Mouse (Mus musculus) left cerebral cortex, postnatal 14 days (tissue): ENCODE results near the gene Def8. TPM values are rescaled to one million over a fixed set of nuclear protein-coding genes. Genes with fewer than 3 reads are reported as not detected.
"Not testable (repeated sequence)": the region's sequence is repeated elsewhere in the genome, so short reads cannot be mapped to it uniquely, and the experiment has no call there.

Source experiments
- DNase-seq, 2 experiments: peaks; one replicate each; pipeline ENCODE4 v3.0.0; 2021 to 2022; ENCODE audit warnings: low spot score in 2 of 2, mixed read lengths in 1 of 2
- intact Hi-C: fragments of 180-260 bp; cut with DNase I; formaldehyde crosslinking; loops from one replicate; pipeline ENCODE4 v1.15.1; 2025
- total RNA-seq, 2 experiments: library from RNA; stranded (reverse); gene quantifications; 2 replicates each; pipeline ENCODE4 v1.2.3; 2021

The Def8 gene
- total RNA-seq, 2 experiments from 2014 or later, result 76.1 to 76.7 TPM

DNA sequence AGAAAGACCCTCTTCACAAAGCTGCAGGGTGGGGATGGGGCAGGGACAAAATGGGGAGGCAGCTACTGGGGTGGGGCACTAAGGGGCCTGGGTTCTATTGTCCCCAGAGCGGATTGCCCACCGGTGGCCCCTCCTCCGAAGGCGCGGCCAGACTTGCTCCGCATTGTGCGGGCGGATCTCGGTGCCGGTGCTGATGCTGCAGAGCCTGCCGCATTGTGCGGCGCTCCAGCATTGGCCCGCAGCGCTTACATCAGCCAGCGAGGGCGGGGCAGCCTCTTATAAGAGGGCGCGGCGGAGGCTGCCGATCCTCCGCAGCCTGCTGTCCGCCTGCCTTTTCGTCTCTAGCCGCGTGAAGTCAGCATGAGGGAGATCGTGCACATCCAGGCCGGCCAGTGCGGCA is 12.1 kb upstream of the Def8 start, which contains the start of gene Tubb3:
Gene Tubb3, plus strand, starts transcription at position 179 of the 400 bp plus-strand sequence.
- intact Hi-C loops, result no loop called here
- DNase-seq, result peak; percentile 93 to 94

GRCm38 (mm10) chr8:123411781-123412327 is 11.5 kb upstream of the Def8 start:
- intact Hi-C loops, result no loop called here
- peak in 1 of 2 experiments; percentile 67 for DNase-seq

GRCm38 (mm10) chr8:123412560-123413170 is 10.7 kb upstream of the Def8 start:
- intact Hi-C loops, result no loop called here
- DNase-seq, result peak; percentile 84 to 95

- intact Hi-C loops, result no loop called here
- DNase-seq, result no peak
Measured at GRCm38 (mm10) chr8:123414255-123414654, 9.1 kb upstream of the Def8 start.

GRCm38 (mm10) chr8:123414997-123415696 is 8.2 kb upstream of the Def8 start:
- intact Hi-C loops, result not testable (repeated sequence)

GRCm38 (mm10) chr8:123415967-123416943 is 7.1 kb upstream of the Def8 start:
- intact Hi-C loops, result no loop called here
- no peak for DNase-seq

More at GRCm38 (mm10) chr8:123414997-123415696, 8.2 kb upstream of the Def8 start:
- DNase-seq, result not testable (repeated sequence)

DNA sequence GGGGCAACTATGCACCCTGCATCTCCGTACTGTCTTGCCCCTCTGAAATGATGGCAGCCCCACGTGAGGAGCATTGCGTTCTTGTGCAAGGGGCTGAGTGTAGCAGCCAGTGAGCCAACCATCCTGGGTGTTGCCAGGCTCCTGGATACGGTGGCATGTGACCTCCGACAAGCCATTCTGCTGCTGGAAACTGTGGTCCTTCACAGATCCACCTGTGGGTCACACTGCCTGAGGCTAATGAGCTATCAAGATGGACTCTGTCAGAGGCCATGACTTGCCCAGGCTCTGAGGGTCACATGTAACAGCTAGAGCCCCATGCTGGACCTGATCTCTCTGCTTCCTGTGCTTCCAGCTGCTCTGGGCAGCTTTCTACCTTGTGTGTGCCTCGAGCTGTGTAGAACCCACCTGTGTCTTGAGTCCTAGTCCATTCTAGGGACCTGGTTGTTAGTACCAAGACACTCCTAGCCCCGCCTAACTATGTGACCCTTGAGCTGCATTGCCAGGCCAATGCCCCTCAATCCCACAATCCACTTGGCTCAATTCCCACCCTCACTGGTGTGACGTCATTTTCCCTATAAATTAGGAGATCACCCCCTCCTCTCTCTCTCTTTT is 6.3 kb upstream of the Def8 start:
- intact Hi-C loops, result no loop called here
- no peak for DNase-seq

DNA sequence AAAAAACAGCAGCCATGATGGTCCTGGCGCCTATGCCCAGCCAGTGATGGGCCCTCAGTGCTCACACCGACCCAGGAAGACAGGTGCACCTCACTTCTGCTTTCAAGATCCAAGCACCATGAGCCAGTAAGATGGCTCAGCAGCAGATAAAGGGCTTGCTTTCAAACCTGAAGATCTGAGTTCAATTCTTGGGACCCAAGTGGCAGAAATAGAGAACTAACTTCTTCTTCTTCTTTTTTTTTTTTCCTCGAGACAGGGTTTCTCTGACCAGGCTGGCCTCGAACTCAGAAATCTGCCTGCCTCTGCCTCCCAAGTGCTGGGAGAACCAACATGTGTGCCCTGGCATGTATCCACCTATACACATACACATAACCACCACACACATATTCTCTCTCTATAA is 3.6 kb upstream of the Def8 start:
- intact Hi-C loops, result no loop called here

GRCm38 (mm10) chr8:123420525-123421281 is 2.6 kb upstream of the Def8 start:
- no peak for DNase-seq
- intact Hi-C loops, result no loop called here

More for the DNA sequence above, 3.6 kb upstream of the Def8 start:
- DNase-seq, result no peak

DNA sequence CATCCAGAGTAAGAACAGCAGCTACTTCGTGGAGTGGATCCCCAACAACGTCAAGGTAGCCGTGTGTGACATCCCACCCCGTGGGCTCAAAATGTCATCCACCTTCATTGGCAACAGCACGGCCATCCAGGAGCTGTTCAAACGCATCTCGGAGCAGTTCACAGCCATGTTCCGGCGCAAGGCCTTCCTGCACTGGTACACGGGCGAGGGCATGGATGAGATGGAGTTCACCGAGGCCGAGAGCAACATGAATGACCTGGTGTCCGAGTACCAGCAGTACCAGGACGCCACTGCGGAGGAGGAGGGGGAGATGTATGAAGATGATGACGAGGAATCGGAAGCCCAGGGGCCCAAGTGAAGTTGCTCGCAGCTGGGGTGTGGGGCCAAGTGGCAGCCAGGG is 2.0 kb upstream of the Def8 start:
- intact Hi-C loops, result no loop called here
- DNase-seq, result no peak

GRCm38 (mm10) chr8:123422056-123422780 is 1.1 kb upstream of the Def8 start:
- intact Hi-C loops, result no loop called here
- peak; percentile 87 to 91 for DNase-seq

DNA sequence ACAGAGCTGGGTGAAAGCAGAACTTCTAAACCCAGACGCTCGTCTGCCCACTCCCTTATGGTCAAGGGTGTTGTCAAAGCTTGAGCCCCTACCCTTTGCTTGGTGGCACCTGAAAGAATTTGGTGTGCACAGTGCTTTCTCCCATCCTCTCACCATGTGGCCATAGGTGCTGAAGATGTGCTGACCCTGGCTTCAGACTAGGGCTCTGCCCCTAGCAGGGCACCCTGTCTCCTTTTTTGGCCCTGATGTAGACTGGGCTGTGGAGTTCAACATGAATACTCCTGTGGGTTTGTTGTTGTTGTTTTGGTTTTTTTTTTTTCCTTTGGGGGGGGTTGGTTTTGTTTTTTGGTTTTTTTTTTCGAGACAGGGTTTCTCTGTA is 557 bp upstream of the Def8 start:
- intact Hi-C loops, result no loop called here
- no peak for DNase-seq

DNA sequence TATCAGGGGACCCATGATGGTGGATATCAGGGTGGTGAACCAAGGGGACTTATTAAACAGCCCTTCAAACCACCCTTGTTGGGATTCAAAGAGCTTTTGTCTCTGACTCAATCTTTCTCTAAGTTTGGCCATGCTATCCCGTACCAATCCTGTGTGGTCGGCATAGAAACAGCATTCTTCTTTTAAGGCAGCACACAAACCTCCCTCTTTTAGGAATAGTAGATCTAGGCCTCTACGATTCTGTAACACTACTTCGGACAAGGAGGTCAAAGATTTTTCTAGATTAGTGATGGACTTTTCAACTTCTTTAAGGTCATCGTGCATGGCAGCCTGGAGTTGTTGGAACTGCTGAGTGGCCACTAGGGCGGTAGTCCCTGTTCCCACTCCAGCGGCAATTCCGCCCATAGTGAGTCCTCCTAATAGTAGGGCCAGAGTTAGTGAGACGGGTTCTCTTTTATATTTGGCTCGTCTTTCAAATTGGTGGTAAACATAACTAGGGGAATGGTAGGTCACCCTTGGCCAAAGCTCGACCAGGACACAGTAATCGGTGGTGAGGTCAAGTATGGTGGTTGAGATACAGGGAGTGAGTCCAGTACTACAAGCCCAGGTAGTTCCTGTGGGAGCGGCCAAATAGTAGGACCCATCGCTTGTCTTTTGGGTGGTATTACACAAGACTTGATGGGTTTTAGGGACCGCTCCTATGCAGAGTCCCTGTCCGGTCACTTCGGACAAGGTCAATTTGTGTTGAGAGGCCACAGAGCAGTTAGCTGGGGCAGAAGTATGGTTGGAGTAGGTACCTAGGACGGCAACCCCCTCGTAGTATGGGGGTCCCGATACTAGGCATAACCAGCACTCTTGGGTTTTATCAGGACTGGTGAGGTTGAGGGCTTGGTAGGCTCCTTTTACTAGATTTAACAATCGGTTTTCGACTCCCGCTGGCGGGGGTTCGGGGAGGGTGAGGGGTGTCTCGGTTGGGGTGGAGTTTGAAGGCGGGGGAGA is 3.5 kb downstream of the Def8 start:
- intact Hi-C loops, result no loop called here
- DNase-seq, result no peak

DNA sequence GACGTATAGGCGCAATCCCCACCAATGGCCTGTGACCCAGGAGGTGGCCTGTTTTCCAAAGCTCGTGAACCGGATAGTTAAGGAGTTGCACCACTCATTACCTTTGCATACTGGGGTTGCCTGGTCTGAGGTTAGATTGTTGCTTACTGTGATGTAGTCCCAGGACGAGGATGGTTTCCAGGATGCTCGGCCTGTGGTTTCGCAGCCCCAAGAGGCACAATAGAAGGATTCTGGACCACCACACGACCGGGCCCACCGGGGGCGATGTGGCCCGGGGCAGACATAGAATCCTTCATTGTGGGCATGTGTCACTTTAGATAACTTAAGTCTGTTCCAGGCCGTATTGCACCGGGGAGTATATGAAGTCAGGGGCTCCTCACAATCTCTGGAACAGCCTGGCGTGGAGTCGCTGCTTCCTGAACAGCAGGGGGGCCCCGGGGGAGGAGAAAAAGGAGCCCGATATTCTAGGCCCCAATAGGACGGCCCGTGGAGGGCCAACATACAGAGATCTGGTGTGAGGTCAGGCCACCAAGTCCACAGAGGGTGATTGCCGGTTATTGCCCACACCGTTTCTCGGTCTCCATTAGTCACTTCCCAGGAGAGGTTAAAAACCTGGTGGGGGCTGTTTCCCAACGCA is 4.4 kb downstream of the Def8 start:
- no peak for DNase-seq
- intact Hi-C loops, result no loop called here

DNA sequence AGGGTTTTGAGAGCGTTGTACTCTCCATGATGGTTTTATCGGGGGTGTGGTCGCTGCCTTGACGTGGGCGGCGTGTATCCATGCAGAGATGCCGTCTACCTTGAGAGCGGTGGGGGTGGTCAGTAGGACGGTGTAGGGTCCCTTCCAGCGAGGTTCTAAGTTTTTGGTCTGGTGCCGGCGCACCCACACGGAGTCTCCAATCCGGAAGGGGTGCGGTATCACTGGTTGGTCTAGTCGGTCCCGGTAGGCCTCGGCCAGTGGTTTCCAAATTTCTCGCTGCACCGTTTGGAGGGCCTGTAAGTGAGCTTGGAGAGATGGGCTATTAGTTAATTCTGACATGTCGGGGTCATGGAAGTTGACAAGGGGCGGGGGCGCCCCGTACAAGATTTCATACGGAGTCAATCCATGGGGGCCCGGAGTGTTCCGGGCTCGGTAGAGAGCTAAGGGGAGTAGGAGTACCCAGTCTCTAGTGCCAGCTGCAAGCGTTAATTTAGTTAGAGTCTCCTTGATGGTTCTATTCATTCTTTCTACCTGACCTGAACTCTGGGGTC is 5.1 kb downstream of the Def8 start:
- no peak for DNase-seq
- intact Hi-C loops, result no loop called here
